ENCODE assay signal across 14 mouse cellular contexts in the genomic region with DNA sequence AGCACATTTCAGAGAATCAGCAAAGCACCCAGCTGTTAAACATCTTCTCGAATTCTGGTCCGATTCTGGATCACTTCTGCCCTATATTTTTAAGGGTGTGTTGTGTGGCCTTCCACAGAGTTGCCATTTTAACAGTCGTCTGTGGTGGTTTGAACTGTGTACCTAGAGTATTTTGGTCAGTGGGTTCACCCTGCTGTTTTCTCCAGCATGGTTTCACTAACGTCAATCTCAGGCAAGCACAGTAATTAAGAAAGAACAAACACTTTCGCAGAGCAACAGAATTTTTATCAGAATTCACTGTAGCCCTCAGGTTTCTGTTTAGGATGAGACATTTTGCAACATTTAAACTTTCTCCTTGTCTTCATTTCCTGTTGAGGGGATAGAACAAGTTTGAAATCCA.
"Had no signal": no experiment of that assay in that cellular context is flagged by ENCODE, and none has a peak within 500 bp of the region (broad histone marks: within the 10 kb centered on the region; RNA-seq: fewer than 3 reads in every experiment).

No protein-coding gene starts in this region.

- H3K9ac ChIP-seq: neural tube, embryonic 13.5 days; neural tube, embryonic 15.5 days; stomach, embryonic 15.5 days had no signal

- H3K9me3 ChIP-seq: neural tube, embryonic 13.5 days; neural tube, embryonic 15.5 days; stomach, embryonic 15.5 days had no signal

- H3K36me3 ChIP-seq: neural tube, embryonic 13.5 days; neural tube, embryonic 15.5 days; stomach, embryonic 15.5 days had no signal

- H3K27me3 ChIP-seq: neural tube, embryonic 13.5 days; neural tube, embryonic 15.5 days; stomach, embryonic 15.5 days had no signal

- H3K27ac ChIP-seq: neural tube, embryonic 13.5 days; neural tube, embryonic 15.5 days; stomach, embryonic 15.5 days; stomach, postnatal 0 days had no signal

- H3K4me2 ChIP-seq: neural tube, embryonic 13.5 days; neural tube, embryonic 15.5 days; stomach, embryonic 15.5 days had no signal

- DNase-seq: retina, postnatal 1 day; right cerebral cortex, postnatal 14 days; right cerebral cortex, postnatal 4 days; spleen, adult 18-20 months; thymus, adult 18-20 months; thymus, adult 2 months; thymus, postnatal 14 days; thymus, postnatal 25 days; thymus, postnatal 36 days; thymus, postnatal 4 days had no signal

- H3K4me1 ChIP-seq: stomach, embryonic 15.5 days had no signal

- H3K4me3 ChIP-seq: neural tube, embryonic 13.5 days; neural tube, embryonic 15.5 days; stomach, embryonic 15.5 days had no signal
